Mouse (Mus musculus): ENCODE measurements around the gene Ccsap. TPM values are rescaled to one million over a fixed set of nuclear protein-coding genes. Genes with fewer than 3 reads are reported as not detected.

Ccsap gene
- polyA plus RNA-seq, 1 experiment from 2014 or later = 3.7 TPM

- peak overlapping the region; percentile 18 to 35; a peak in 2 of 4 replicates for H3K27ac ChIP-seq (replicated peaks in 1 of 2; ENCODE audit: control insufficient read depth in 1 of 2, insufficient read depth in 1 of 2, low read depth in 2 of 2, low read length in 2 of 2)
- H3K4me1 ChIP-seq (ENCODE audit: control insufficient read depth in 2 of 2, insufficient read depth in 2 of 2, low read length in 2 of 2) = peaks cover 0 to 6% of the 10 kb centered on the region in 2 experiments; a peak in 3 of 4 replicates
- 0 out of 2 replicates have a peak, but pooled peaks cover 4% of the 10 kb centered on the region for H3K9me3 ChIP-seq (ENCODE audit: control insufficient read depth, low read length)
- WGBS = under 1% methylated on average over 70 of the region's 79 CpGs
- H3K27me3 ChIP-seq (ENCODE audit: control insufficient read depth, insufficient read depth, low read length) = peaks cover 8% of the 10 kb centered on the region
- H3K9ac ChIP-seq (ENCODE audit: low read length) = peak overlapping the region; percentile 75
- no peaks in the 10 kb centered on the region for H3K36me3 ChIP-seq (ENCODE audit: control insufficient read depth, insufficient read depth, low read length)
- ATAC-seq (ENCODE audit: insufficient number of reproducible peaks, insufficient read depth, low FRiP score, low read depth) = peak; percentile 95
- peak overlapping the region; percentile 63 to 95 for H3K4me3 ChIP-seq (ENCODE audit: control insufficient read depth in 1 of 2, insufficient read depth in 1 of 2, low read depth in 1 of 2, low read length in 2 of 2)
- H3K4me2 ChIP-seq (ENCODE audit: low read length) = peak overlapping the region; percentile 97
These were observed 915 bp downstream of the Ccsap start for GRCm38 (mm10) chr8:123858941-123859647.

- Histone ChIP-seq H3K27me3 (ENCODE audit: control insufficient read depth, insufficient read depth, low read length) (peaks cover 8% of the 10 kb centered on the region), H3K36me3 (ENCODE audit: control insufficient read depth, insufficient read depth, low read length) (no peaks in the 10 kb centered on the region), H3K9me3 (ENCODE audit: control insufficient read depth, low read length) (0 out of 2 replicates have a peak, but pooled peaks cover 4% of the 10 kb centered on the region), H3K4me1 (ENCODE audit: control insufficient read depth in 2 of 2, insufficient read depth in 2 of 2, low read length in 2 of 2) (peaks cover 0 to 6% of the 10 kb centered on the region in 2 experiments; a peak in 2 of 4 replicates), H3K4me3 (ENCODE audit: control insufficient read depth in 1 of 2, insufficient read depth in 1 of 2, low read depth in 1 of 2, low read length in 2 of 2) (peak overlapping the region; percentile 63 to 95), H3K27ac (replicated peaks in 1 of 2; ENCODE audit: control insufficient read depth in 1 of 2, insufficient read depth in 1 of 2, low read depth in 2 of 2, low read length in 2 of 2) (no peak overlapping the region), H3K9ac (ENCODE audit: low read length) (peak overlapping the region; percentile 75), H3K4me2 (ENCODE audit: low read length) (peak overlapping the region; percentile 97)
- ATAC-seq (ENCODE audit: insufficient number of reproducible peaks, insufficient read depth, low FRiP score, low read depth) = peak; percentile 15; the same call in 1 of the 2 replicates
- under 1% methylated on average over 17 of the region's 17 CpGs for WGBS
These were observed 1.5 kb downstream of the Ccsap start for GRCm38 (mm10) chr8:123858574-123858940.

GRCm38 (mm10) chr8:123857361-123857760 is 2.6 kb downstream of the Ccsap start:
- Histone ChIP-seq H3K27me3 (ENCODE audit: control insufficient read depth, insufficient read depth, low read length) (peaks cover 8% of the 10 kb centered on the region), H3K4me3 (ENCODE audit: control insufficient read depth in 1 of 2, insufficient read depth in 1 of 2, low read depth in 1 of 2, low read length in 2 of 2) (no peak overlapping the region), H3K4me1 (ENCODE audit: control insufficient read depth in 2 of 2, insufficient read depth in 2 of 2, low read length in 2 of 2) (peaks cover 0 to 6% of the 10 kb centered on the region in 2 experiments; a peak in 2 of 4 replicates), H3K4me2 (ENCODE audit: low read length) (no peak overlapping the region), H3K36me3 (ENCODE audit: control insufficient read depth, insufficient read depth, low read length) (no peaks in the 10 kb centered on the region), H3K9ac (ENCODE audit: low read length) (no peak overlapping the region), H3K27ac (replicated peaks in 1 of 2; ENCODE audit: control insufficient read depth in 1 of 2, insufficient read depth in 1 of 2, low read depth in 2 of 2, low read length in 2 of 2) (no peak overlapping the region), H3K9me3 (ENCODE audit: control insufficient read depth, low read length) (0 out of 2 replicates have a peak, but pooled peaks cover 4% of the 10 kb centered on the region)
- 79% methylated on average over 3 of the region's 3 CpGs for WGBS
- no peak for ATAC-seq (ENCODE audit: insufficient number of reproducible peaks, insufficient read depth, low FRiP score, low read depth)

GRCm38 (mm10) chr8:123854733-123855475 is 5.1 kb downstream of the Ccsap start:
- H3K27me3 ChIP-seq (ENCODE audit: control insufficient read depth, insufficient read depth, low read length) = no peaks in the 10 kb centered on the region
- H3K4me1 ChIP-seq (ENCODE audit: control insufficient read depth in 2 of 2, insufficient read depth in 2 of 2, low read length in 2 of 2) = peaks cover 0 to 6% of the 10 kb centered on the region in 2 experiments; a peak in 2 of 4 replicates
- no peak overlapping the region for H3K4me3 ChIP-seq (ENCODE audit: control insufficient read depth in 1 of 2, insufficient read depth in 1 of 2, low read depth in 1 of 2, low read length in 2 of 2)
- H3K4me2 ChIP-seq (ENCODE audit: low read length) = no peak overlapping the region
- H3K9ac ChIP-seq (ENCODE audit: low read length) = no peak overlapping the region
- whole genome bisulfite sequencing = 84% methylated on average over 9 of the region's 9 CpGs
- no peak for ATAC-seq (ENCODE audit: insufficient number of reproducible peaks, insufficient read depth, low FRiP score, low read depth)
- H3K9me3 ChIP-seq (ENCODE audit: control insufficient read depth, low read length) = 0 out of 2 replicates have a peak, but pooled peaks cover 4% of the 10 kb centered on the region
- no peak overlapping the region for H3K27ac ChIP-seq (replicated peaks in 1 of 2; ENCODE audit: control insufficient read depth in 1 of 2, insufficient read depth in 1 of 2, low read depth in 2 of 2, low read length in 2 of 2)
- H3K36me3 ChIP-seq (ENCODE audit: control insufficient read depth, insufficient read depth, low read length) = no peaks in the 10 kb centered on the region

GRCm38 (mm10) chr8:123854252-123854651 is 5.8 kb downstream of the Ccsap start:
- ATAC-seq (ENCODE audit: insufficient number of reproducible peaks, insufficient read depth, low FRiP score, low read depth) = no peak
- Histone ChIP-seq H3K27ac (replicated peaks in 1 of 2; ENCODE audit: control insufficient read depth in 1 of 2, insufficient read depth in 1 of 2, low read depth in 2 of 2, low read length in 2 of 2) (no peak overlapping the region), H3K9me3 (ENCODE audit: control insufficient read depth, low read length) (0 out of 2 replicates have a peak, but pooled peaks cover 4% of the 10 kb centered on the region), H3K4me1 (ENCODE audit: control insufficient read depth in 2 of 2, insufficient read depth in 2 of 2, low read length in 2 of 2) (peaks cover 0 to 6% of the 10 kb centered on the region in 2 experiments; a peak in 2 of 4 replicates), H3K4me2 (ENCODE audit: low read length) (no peak overlapping the region), H3K36me3 (ENCODE audit: control insufficient read depth, insufficient read depth, low read length) (no peaks in the 10 kb centered on the region), H3K9ac (ENCODE audit: low read length) (no peak overlapping the region), H3K27me3 (ENCODE audit: control insufficient read depth, insufficient read depth, low read length) (no peaks in the 10 kb centered on the region), H3K4me3 (ENCODE audit: control insufficient read depth in 1 of 2, insufficient read depth in 1 of 2, low read depth in 1 of 2, low read length in 2 of 2) (no peak overlapping the region)
- 63% methylated on average over 1 of the region's 1 CpGs for whole genome bisulfite sequencing

GRCm38 (mm10) chr8:123851590-123851989 is 8.4 kb downstream of the Ccsap start:
- no peak overlapping the region for H3K9ac ChIP-seq (ENCODE audit: low read length)
- H3K4me2 ChIP-seq (ENCODE audit: low read length) = no peak overlapping the region
- no peak overlapping the region for H3K27ac ChIP-seq (replicated peaks in 1 of 2; ENCODE audit: control insufficient read depth in 1 of 2, insufficient read depth in 1 of 2, low read depth in 2 of 2, low read length in 2 of 2)
- no peaks in the 10 kb centered on the region for H3K27me3 ChIP-seq (ENCODE audit: control insufficient read depth, insufficient read depth, low read length)
- H3K9me3 ChIP-seq (ENCODE audit: control insufficient read depth, low read length) = 0 out of 2 replicates have a peak, but pooled peaks cover 4% of the 10 kb centered on the region
- ATAC-seq (ENCODE audit: insufficient number of reproducible peaks, insufficient read depth, low FRiP score, low read depth) = no peak
- H3K4me1 ChIP-seq (ENCODE audit: control insufficient read depth in 2 of 2, insufficient read depth in 2 of 2, low read length in 2 of 2) = no peaks in the 10 kb centered on the region
- 72% methylated on average over 5 of the region's 5 CpGs for WGBS
- H3K4me3 ChIP-seq (ENCODE audit: control insufficient read depth in 1 of 2, insufficient read depth in 1 of 2, low read depth in 1 of 2, low read length in 2 of 2) = no peak overlapping the region
- no peaks in the 10 kb centered on the region for H3K36me3 ChIP-seq (ENCODE audit: control insufficient read depth, insufficient read depth, low read length)

- 77% methylated on average over 4 of the region's 4 CpGs for WGBS
- H3K27me3 ChIP-seq (ENCODE audit: control insufficient read depth, insufficient read depth, low read length) = no peaks in the 10 kb centered on the region
These were observed 10.7 kb downstream of the Ccsap start for GRCm38 (mm10) chr8:123849352-123849751.

More at GRCm38 (mm10) chr8:123849352-123849751, 10.7 kb downstream of the Ccsap start:
- H3K9ac ChIP-seq (ENCODE audit: low read length) = no peak overlapping the region
- H3K4me1 ChIP-seq (ENCODE audit: control insufficient read depth in 2 of 2, insufficient read depth in 2 of 2, low read length in 2 of 2) = no peaks in the 10 kb centered on the region
- H3K4me2 ChIP-seq (ENCODE audit: low read length) = no peak overlapping the region
- H3K27ac ChIP-seq (replicated peaks in 1 of 2; ENCODE audit: control insufficient read depth in 1 of 2, insufficient read depth in 1 of 2, low read depth in 2 of 2, low read length in 2 of 2) = no peak overlapping the region
- no peaks in the 10 kb centered on the region for H3K9me3 ChIP-seq (ENCODE audit: control insufficient read depth, low read length)
- no peak overlapping the region for H3K4me3 ChIP-seq (ENCODE audit: control insufficient read depth in 1 of 2, insufficient read depth in 1 of 2, low read depth in 1 of 2, low read length in 2 of 2)
- H3K36me3 ChIP-seq (ENCODE audit: control insufficient read depth, insufficient read depth, low read length) = no peaks in the 10 kb centered on the region
- ATAC-seq (ENCODE audit: insufficient number of reproducible peaks, insufficient read depth, low FRiP score, low read depth) = no peak

All from heart, embryonic 14.5 days (tissue).